Mouse (Mus musculus) ES-Bruce4 (cell line): ENCODE data around the gene Cavin1.

Source experiments
- CTCF ChIP-seq: IDR thresholded peaks from one replicate; pipeline ENCODE4 v1.8.1; 2011; ENCODE audit warnings: low read depth, low read length
- EP300 ChIP-seq: IDR thresholded peaks from 2 replicates; pipeline ENCODE4 v1.6.1; 2011; ENCODE audit warnings: low read depth, low read length; ENCODE audit not compliant: insufficient read depth

DNA sequence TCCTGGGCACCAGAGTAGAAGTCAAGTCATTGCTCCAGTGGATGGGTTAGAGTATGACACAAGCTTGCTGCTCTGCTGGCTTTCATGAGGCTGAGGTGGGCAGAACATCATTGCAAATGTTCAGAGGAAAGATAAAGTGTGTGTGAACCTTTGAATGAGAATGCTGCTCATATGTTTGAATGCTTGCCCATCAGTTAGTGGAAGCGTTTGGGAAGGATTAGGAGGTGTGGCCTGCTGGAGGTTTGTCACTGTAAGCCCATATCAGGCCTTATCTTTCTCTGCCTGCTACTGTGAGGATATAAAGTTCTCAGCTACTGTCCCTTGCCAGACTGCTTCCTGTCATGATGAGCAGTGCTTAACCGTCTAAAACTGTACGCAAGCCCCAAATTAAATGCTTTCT lies 55.6 kb downstream of the Cavin1 start:
- TF ChIP-seq CTCF (no peak), EP300 (no peak)
